Mouse (Mus musculus): ENCODE measurements around the gene Bmp7. TPM values are rescaled to one million over a fixed set of nuclear protein-coding genes. Genes with fewer than 3 reads are reported as not detected.

Gene Bmp7
- polyA plus RNA-seq (2012): 0.48 and 0.65 TPM in 2 replicates

DNA sequence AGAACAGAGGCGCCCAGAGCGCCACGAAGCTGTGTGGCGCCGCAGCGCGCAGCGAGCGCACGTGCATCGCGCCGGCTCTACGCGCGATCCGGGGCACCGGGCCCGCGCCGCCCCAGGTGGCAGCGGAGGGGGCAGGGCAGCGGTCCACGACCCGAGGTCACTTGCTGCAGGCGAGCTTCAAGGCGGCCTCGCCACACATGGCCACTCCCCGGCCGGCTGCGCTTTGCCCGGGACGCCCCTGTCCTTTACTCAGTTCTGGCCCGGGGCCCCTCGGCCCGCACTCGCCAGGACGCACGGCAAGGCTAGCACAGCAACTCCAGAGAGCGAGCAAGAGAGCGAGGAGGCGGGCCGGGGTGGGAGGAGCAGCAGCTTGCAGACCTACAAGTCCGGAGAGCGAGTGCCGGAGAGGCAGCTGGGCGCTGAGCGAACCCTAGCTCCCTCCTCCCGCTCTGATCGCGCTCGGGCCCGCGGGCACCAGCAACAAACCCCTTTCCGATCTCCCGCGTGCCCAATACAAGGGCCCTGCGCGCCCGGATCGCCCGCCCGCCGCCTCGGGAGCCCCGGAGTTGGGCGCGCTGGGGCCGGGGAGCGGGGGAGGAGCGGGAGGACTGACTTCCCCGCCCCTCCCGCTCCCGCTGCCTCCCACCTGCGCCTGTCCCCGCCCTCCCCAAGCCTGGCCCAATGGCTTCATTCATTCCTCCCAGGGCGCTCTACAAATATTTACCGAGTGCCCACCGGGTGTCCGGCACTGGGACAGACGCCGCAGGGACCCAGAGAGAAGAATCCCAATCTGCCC is at the start of gene Bmp7:
Gene Bmp7 (minus strand): TSS at position 319 of the 796 bp plus-strand sequence.

DNA sequence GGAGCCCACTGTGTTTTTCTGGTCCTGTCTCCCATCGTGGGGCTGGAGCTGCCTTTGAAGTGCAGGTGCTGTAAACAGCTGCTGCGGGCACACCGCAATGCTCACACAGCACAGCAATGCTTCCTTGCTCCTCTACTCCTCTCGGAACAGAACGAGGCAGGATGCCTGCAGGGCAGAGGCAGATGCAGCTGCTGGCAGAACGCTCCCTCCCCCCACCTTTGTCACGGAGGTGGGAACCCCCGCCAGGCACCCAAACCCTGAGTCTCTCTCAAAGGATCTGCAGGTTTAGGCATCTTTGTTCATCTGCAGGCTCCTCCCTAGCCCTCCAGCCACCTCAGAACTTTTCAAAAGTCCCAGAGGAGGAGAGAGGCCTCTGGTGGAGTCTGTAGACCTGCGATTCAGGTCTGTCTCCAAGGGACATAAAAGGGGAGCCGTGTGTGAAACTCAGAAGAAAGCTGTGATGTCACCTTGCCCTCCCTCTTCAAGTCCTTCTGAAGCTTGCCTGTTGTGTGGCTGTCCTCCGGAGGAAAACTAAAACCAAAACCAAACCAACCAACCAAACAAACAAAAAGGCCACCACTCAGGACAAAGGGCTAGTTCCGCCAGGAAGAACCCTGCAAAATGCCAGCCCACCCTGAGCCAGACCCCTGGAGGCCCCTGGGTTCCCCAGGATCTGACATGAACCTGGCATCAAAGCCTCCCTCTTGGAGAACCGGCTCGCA is 37.4 kb upstream of the Bmp7 start, which contains the start of gene Spo11:
Gene Spo11 (plus strand): TSS at position 292 of the 722 bp plus-strand sequence.

Other genes with a start within 250 kb of the Bmp7 start
- 0.08 and 0.09 TPM in 2 replicates for gene Spo11, start 37.4 kb upstream of the Bmp7 start, polyA plus RNA-seq (2012)
- gene Rae1, start 59.8 kb upstream of the Bmp7 start, polyA plus RNA-seq (2012): 42.7 and 44.2 TPM in 2 replicates
- gene Rbm38, start 80.2 kb upstream of the Bmp7 start, polyA plus RNA-seq (2012): 473 and 490 TPM in 2 replicates
- gene Ctcfl, start 179.2 kb upstream of the Bmp7 start, polyA plus RNA-seq (2012): not detected in 2 replicates
- not detected in 2 replicates for gene Pck1, start 212.7 kb upstream of the Bmp7 start, polyA plus RNA-seq (2012)

All from megakaryocyte-erythroid progenitor cell, adult 5 weeks (primary cell).